Mouse (Mus musculus): ENCODE measurements around the gene 4921517D22Rik. TPM values are rescaled to one million over a fixed set of nuclear protein-coding genes. Genes with fewer than 3 reads are reported as not detected.
A peak's percentile ranks its signal among the peaks of the same experiment; 100 is the strongest.

The 4921517D22Rik gene
- total RNA-seq, 2 experiments from 2014 or later: not detected

- DNase-seq: no peak
These were observed 36.1 kb downstream of the 4921517D22Rik start for GRCm38 (mm10) chr13:59657781-59658180.

- DNase-seq: no peak
These were observed 36.9 kb downstream of the 4921517D22Rik start for GRCm38 (mm10) chr13:59656975-59657388.

- DNase-seq: no peak
These were observed 37.5 kb downstream of the 4921517D22Rik start for GRCm38 (mm10) chr13:59656316-59656832.

- no peak for DNase-seq
These were observed 38.1 kb downstream of the 4921517D22Rik start for GRCm38 (mm10) chr13:59655718-59656315.

GRCm38 (mm10) chr13:59654465-59654864 is 39.4 kb downstream of the 4921517D22Rik start:
- no peak for DNase-seq

GRCm38 (mm10) chr13:59653136-59653535 is 40.8 kb downstream of the 4921517D22Rik start:
- DNase-seq: no peak

GRCm38 (mm10) chr13:59652651-59653050 is 41.3 kb downstream of the 4921517D22Rik start:
- no peak for DNase-seq

- no peak for DNase-seq
These were observed 44.1 kb downstream of the 4921517D22Rik start for GRCm38 (mm10) chr13:59649781-59650180.

GRCm38 (mm10) chr13:59648598-59648997 is 45.3 kb downstream of the 4921517D22Rik start:
- no peak for DNase-seq

- no peak for DNase-seq
These were observed 46.4 kb downstream of the 4921517D22Rik start for GRCm38 (mm10) chr13:59647484-59647883.

- no peak for DNase-seq
These were observed 47.1 kb downstream of the 4921517D22Rik start for GRCm38 (mm10) chr13:59646674-59647244.

GRCm38 (mm10) chr13:59645491-59645890 is 48.4 kb downstream of the 4921517D22Rik start:
- no peak for DNase-seq

- no peak for DNase-seq
These were observed 51.1 kb downstream of the 4921517D22Rik start for GRCm38 (mm10) chr13:59642818-59643217.

- peak; percentile 49 for DNase-seq
These were observed 53.8 kb downstream of the 4921517D22Rik start for GRCm38 (mm10) chr13:59640178-59640440.

- no peak for DNase-seq
These were observed 54.3 kb downstream of the 4921517D22Rik start for GRCm38 (mm10) chr13:59639368-59640177.

- no peak for DNase-seq
These were observed 56.1 kb downstream of the 4921517D22Rik start for GRCm38 (mm10) chr13:59637800-59638199.

Other genes with a start within 250 kb of the 4921517D22Rik start
- 10 to 100 TPM; 50.6 to 53.5 TPM for gene Agtpbp1, start 108.9 kb downstream of the 4921517D22Rik start, total RNA-seq (2021)
- 10 to 100 TPM; 26.6 to 37.5 TPM for gene Naa35, start 108.8 kb downstream of the 4921517D22Rik start, total RNA-seq (2021)
- 1 to 10 TPM; 5.0 to 6.5 TPM for gene Golm1, start 18.3 kb downstream of the 4921517D22Rik start, total RNA-seq (2021)
- gene Spata31d1a, start 16.2 kb upstream of the 4921517D22Rik start, total RNA-seq (2021): not detected
- not detected for gene Spata31d1b, start 18.2 kb upstream of the 4921517D22Rik start, total RNA-seq (2021)
- not detected for gene Spata31d1d, start 37.6 kb upstream of the 4921517D22Rik start, total RNA-seq (2021)
- gene 1700014D04Rik, start 52.6 kb upstream of the 4921517D22Rik start, total RNA-seq (2021): under 1 TPM in 1 of 2 experiments, not detected in 1; 0.26 TPM
- 100 to 1,000 TPM; 171 to 180 TPM for gene Isca1, start 75.7 kb upstream of the 4921517D22Rik start, total RNA-seq (2021)
- not detected for gene Gm49354, start 88.1 kb upstream of the 4921517D22Rik start, total RNA-seq (2021)
- gene Tut7, start 129.0 kb upstream of the 4921517D22Rik start, total RNA-seq (2021): 10 to 100 TPM; 38.7 to 40.8 TPM

Measured in gastrocnemius, postnatal 25 days (tissue).